Mouse (Mus musculus): ENCODE results near the gene B3galnt1. TPM values are rescaled to one million over a fixed set of nuclear protein-coding genes. Genes with fewer than 3 reads are reported as not detected.

B3galnt1 gene
- 24.5 TPM for polyA plus RNA-seq (2014; fragmentation: Illumina TruSeq; extraction: RNeasy Lipid Tissue Mini Kit (QIAGEN cat#74804); ENCODE audit: low read depth, low replicate concordance)

GRCm38 (mm10) chr3:69598261-69599165, at the start of gene B3galnt1:
B3galnt1 (minus strand) TSS chr3:69598960.

Other genes starting within 250 kb of the B3galnt1 start
- gene Nmd3, start 123.0 kb upstream of the B3galnt1 start, polyA plus RNA-seq (2014; fragmentation: Illumina TruSeq; extraction: RNeasy Lipid Tissue Mini Kit (QIAGEN cat#74804); ENCODE audit: low read depth, low replicate concordance), result 211 TPM